Mouse (Mus musculus) heart, embryonic 12.5 days (tissue): ENCODE results near the gene 2010111I01Rik. TPM values are rescaled to one million over a fixed set of nuclear protein-coding genes. Genes with fewer than 3 reads are reported as not detected.

Experiments
- ATAC-seq: fragments of 200-750 bp; cut with Nextera tagmentation; 2 replicates; pipeline ENCODE4 v1.8.0; 2017; ENCODE audit warnings: moderate TSS enrichment, moderate library complexity; ENCODE audit not compliant: insufficient number of reproducible peaks, low FRiP score
- H3K27ac ChIP-seq: fragments of 300-500 bp; sonication (generic); 2 replicates; pipeline ENCODE4 v1.5.1; 2016; ENCODE audit warnings: mild to moderate bottlenecking, moderate library complexity; ENCODE audit not compliant: poor library complexity, severe bottlenecking
- H3K27me3 ChIP-seq: fragments of 300-500 bp; sonication (generic); replicated peaks from 2 replicates; pipeline ENCODE4 v1.6.1; 2016; ENCODE audit warnings: mild to moderate bottlenecking, moderate library complexity
- H3K36me3 ChIP-seq: fragments of 300-500 bp; sonication (generic); 2 replicates; pipeline ENCODE4 v1.6.1; 2016; ENCODE audit warnings: mild to moderate bottlenecking, moderate library complexity
- H3K4me1 ChIP-seq: fragments of 300-500 bp; sonication (generic); replicated peaks from 2 replicates; pipeline ENCODE4 v1.6.1; 2016; ENCODE audit warnings: mild to moderate bottlenecking
- H3K4me2 ChIP-seq: fragments of 300-500 bp; sonication (generic); 2 replicates; pipeline ENCODE4 v1.6.1; 2016; ENCODE audit warnings: mild to moderate bottlenecking, moderate library complexity
- H3K4me3 ChIP-seq: fragments of 300-500 bp; sonication (generic); 2 replicates; pipeline ENCODE4 v1.5.1; 2016; ENCODE audit warnings: mild to moderate bottlenecking
- H3K9ac ChIP-seq: fragments of 300-500 bp; sonication (generic); 2 replicates; pipeline ENCODE4 v1.6.1; 2016; ENCODE audit warnings: mild to moderate bottlenecking, moderate library complexity
- H3K9me3 ChIP-seq: fragments of 300-500 bp; sonication (generic); replicated peaks from 2 replicates; pipeline ENCODE4 v1.6.1; 2016; ENCODE audit warnings: mild to moderate bottlenecking, moderate library complexity
- WGBS: fragments of 180-500 bp; shearing (Covaris S2); methylation state at CpG from one replicate; pipeline ENCODE4 v1.1.7; 2016; 5-methylcytosine and 5-hydroxymethylcytosine counted together
- microRNA counts: library from miRNA; unstranded; fragments of <30 nt; microRNA quantifications from one replicate; lab custom pipeline; 2017
- microRNA-seq: library from miRNA; unstranded; fragments of <30 nt; microRNA quantifications from one replicate; pipeline ENCODE4, GENCODE M21; 2017
- polyA plus RNA-seq: library from polyadenylated mRNA; unstranded; fragments of >200 nt; fragmentation: Nextera tagmentation; extraction: Ambion mirVana; gene quantifications from 2 replicates; pipeline ENCODE4 v1.2.1, GENCODE M21; 2016

2010111I01Rik gene
- polyA plus RNA-seq, 1 experiment from 2014 or later = 53.5 TPM

DNA sequence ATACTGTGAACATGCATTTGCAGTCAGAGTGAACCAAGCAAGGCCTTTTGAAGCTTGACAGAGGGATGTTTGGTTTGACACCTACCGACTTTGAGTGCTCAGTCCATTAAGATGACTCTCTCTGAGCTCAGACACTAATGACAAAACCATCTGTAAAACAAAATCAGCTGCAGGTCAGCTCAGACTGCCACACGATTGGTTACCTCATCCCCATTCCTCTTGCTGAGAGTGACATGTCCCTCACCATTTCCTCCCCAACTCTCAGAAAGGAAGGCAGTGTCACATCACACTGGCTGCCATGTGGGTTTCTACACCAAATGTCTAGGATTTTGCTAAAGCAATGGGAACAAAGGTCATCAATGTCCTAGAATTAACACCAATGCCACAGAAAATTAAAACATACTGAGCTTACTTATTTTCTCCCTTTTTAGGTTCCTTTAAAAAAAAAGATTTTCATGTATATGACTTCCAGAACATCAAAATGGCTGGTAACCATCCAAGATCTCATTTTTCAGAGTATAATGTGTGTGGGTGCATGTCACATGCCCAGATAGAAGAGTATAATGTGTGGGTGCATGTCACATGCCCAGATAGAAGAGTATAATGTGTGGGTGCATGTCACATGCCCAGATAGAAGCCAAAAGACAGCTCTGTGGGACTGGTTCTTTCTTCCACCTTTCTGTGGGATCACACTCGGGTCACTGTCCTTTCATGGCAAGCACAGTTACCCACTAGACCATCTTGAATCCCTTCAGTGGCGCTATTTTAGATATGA lies 395.6 kb downstream of the 2010111I01Rik start:
- 71% methylated on average over 4 of the region's 4 CpGs for WGBS
- Histone ChIP-seq H3K9me3 (no peaks in the 10 kb centered on the region), H3K4me2 (no peak overlapping the region), H3K4me3 (no peak overlapping the region), H3K9ac (no peak overlapping the region), H3K36me3 (no peaks in the 10 kb centered on the region), H3K27me3 (no peaks in the 10 kb centered on the region), H3K27ac (no peak overlapping the region), H3K4me1 (peaks cover 11% of the 10 kb centered on the region)
- no peak for ATAC-seq

DNA sequence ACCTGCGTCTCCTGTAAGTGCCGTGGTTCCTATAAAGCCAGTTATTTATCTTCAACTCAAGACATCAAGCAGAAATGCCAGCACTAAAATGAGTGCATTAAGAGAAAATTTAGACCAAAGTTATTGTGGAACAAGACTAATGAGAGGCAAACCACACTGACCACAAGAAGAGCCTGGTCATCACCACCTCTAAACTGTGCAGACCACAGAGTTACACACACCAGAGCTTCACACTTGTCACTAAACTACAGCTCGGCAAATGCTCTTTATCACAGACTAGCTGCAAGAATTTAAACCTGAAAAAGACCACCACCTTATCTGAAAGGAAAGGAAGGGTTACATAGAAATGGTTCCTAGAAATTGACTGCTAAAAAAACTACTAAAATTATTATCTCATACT lies 397.1 kb downstream of the 2010111I01Rik start:
- Histone ChIP-seq H3K4me3 (no peak overlapping the region), H3K36me3 (no peaks in the 10 kb centered on the region), H3K4me2 (no peak overlapping the region), H3K9me3 (no peaks in the 10 kb centered on the region), H3K9ac (no peak overlapping the region), H3K27me3 (no peaks in the 10 kb centered on the region), H3K27ac (no peak overlapping the region), H3K4me1 (peaks cover 11% of the 10 kb centered on the region)
- WGBS = 53% methylated on average over 3 of the region's 3 CpGs
- no peak for ATAC-seq

- Histone ChIP-seq H3K9ac (no peak overlapping the region), H3K4me3 (no peak overlapping the region), H3K9me3 (no peaks in the 10 kb centered on the region), H3K27me3 (no peaks in the 10 kb centered on the region), H3K4me1 (no peaks in the 10 kb centered on the region), H3K27ac (no peak overlapping the region), H3K36me3 (no peaks in the 10 kb centered on the region), H3K4me2 (no peak overlapping the region)
- no peak for ATAC-seq
- 85% methylated on average over 7 of the region's 7 CpGs for WGBS
These were observed 408.9 kb downstream of the 2010111I01Rik start for GRCm38 (mm10) chr13:63373460-63374166.

MicroRNA genes within 50 kb of the gene (microRNA counts, 519-probe panel; counts per million panel counts)
- microRNA mmu-miR-23b (lab: Ali Mortazavi, UCI) (4,738 counts per million, percentile 50 among the panel's probes with 10 or more counts), microRNA mmu-miR-24 (lab: Ali Mortazavi, UCI) (5,089 counts per million, percentile 56 among the panel's probes with 10 or more counts), microRNA mmu-miR-27b (lab: Ali Mortazavi, UCI) (4,013 counts per million, percentile 33 among the panel's probes with 10 or more counts)

Small RNA genes lying within 50 kb of the gene (microRNA-seq; reads per million reads assigned to microRNA genes)
- gene Mir23b (13,708 reads per million, percentile 96 among the genes with 10 or more reads in this experiment), gene Mir24-1 (not detected), gene Mir27b (1,708 reads per million, percentile 82 among the genes with 10 or more reads in this experiment), gene Mir3074-1 (not detected)

Other genes starting within 250 kb of the 2010111I01Rik start
- 17.5 and 18.6 TPM in 2 replicates for gene Platr25, start 204.2 kb upstream of the 2010111I01Rik start, polyA plus RNA-seq
- 5.7 and 6.4 TPM in 2 replicates for gene Gm5141, start 179.1 kb upstream of the 2010111I01Rik start, polyA plus RNA-seq
- 0.20 TPM in 1 of 2 replicates, not detected in the other for gene Fbp2, start 106.5 kb upstream of the 2010111I01Rik start, polyA plus RNA-seq
- 0.22 TPM in 1 of 2 replicates, not detected in the other for gene Fbp1, start 76.6 kb upstream of the 2010111I01Rik start, polyA plus RNA-seq